Mouse (Mus musculus): ENCODE measurements around the gene Ift22. TPM values are rescaled to one million over a fixed set of nuclear protein-coding genes. Genes with fewer than 3 reads are reported as not detected.
"Not testable (repeated sequence)": the region's sequence is repeated elsewhere in the genome, so short reads cannot be mapped to it uniquely, and the experiment has no call there.

The Ift22 gene
- polyA plus RNA-seq, 1 experiment from 2014 or later = 105 TPM

DNA sequence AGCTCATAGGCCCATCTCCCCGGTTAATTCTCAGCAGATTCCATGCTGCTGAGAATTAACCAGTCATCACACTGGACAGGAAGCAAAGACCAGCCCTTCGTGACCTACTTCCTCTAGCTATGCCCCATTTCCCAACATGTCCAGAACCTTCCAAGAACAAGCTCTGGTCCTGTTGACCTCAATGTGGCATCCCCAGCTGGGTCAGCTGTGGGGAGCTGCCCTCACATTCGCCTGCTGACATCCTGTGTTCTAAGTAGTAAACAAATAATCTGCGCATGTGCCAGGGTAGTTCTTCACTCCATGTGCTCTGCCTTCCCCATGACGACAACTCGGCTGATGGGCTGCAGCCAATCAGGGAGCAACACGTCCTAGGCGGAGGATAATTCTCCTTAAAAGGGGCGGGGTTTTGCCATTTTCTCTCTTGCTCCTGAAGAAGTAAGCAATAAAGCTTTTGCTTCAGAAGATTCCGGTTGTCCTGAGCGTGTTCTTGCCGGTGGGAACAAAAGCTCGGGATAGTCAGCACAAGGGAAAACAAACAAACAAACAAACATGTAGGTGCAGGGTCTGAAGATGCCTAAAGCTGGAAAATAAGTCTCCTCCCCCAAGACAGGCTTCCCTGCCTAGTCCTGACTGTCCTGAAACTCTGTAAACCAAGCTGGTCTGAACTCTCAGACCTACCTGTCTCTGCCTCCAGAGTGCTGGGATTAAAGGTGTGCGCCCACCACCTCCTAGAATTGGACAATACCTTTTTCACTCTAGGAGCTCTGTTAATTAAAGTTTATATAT lies 41.8 kb downstream of the Ift22 start:
- H3K9ac ChIP-seq (ENCODE audit: low read length); H3K4me1 ChIP-seq (replicated peaks; ENCODE audit: control insufficient read depth, insufficient read depth, low read length); H3K27ac ChIP-seq (ENCODE audit: low read depth, low read length); ATAC-seq (replicated peaks; ENCODE audit: low FRiP score); H3K36me3 ChIP-seq (ENCODE audit: control insufficient read depth, insufficient read depth, low read length); H3K4me2 ChIP-seq (ENCODE audit: low read depth, low read length, severe bottlenecking); H3K9me3 ChIP-seq (ENCODE audit: control insufficient read depth, low read length); H3K4me3 ChIP-seq (ENCODE audit: low read depth, low read length); DNase-seq (ENCODE audit: low spot score); H3K27me3 ChIP-seq (ENCODE audit: control insufficient read depth, insufficient read depth, low read length): not testable (repeated sequence)
- WGBS = 88% methylated on average over 14 of the region's 14 CpGs

DNA sequence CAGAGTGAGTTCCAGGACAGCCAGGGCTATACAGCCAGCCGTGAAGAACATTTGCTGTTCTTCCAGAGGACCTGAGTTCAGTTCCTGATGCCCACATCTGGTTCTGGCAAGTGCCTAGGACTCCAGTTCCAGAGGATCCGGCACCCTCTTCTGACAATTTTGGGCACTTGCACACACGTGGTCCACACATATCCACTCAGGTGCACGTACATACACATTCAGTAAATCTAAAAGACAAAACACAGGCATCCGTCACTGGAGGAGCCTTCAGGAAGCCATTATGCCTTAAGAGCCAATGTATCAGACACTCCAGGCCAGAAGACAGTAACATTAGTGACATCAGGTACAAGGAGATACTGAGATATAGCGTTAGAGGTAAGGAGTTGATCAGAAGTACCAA lies 42.6 kb downstream of the Ift22 start:
- H3K36me3 ChIP-seq (ENCODE audit: control insufficient read depth, insufficient read depth, low read length) = no peaks in the 10 kb centered on the region
- no peaks in the 10 kb centered on the region for H3K27me3 ChIP-seq (ENCODE audit: control insufficient read depth, insufficient read depth, low read length)
- no peak overlapping the region for H3K27ac ChIP-seq (ENCODE audit: low read depth, low read length)
- peaks cover 4% of the 10 kb centered on the region for H3K4me1 ChIP-seq (replicated peaks; ENCODE audit: control insufficient read depth, insufficient read depth, low read length)
- no peaks in the 10 kb centered on the region for H3K9me3 ChIP-seq (ENCODE audit: control insufficient read depth, low read length)
- H3K4me3 ChIP-seq (ENCODE audit: low read depth, low read length) = no peak overlapping the region
- no peak for DNase-seq (ENCODE audit: low spot score)
- no peak for ATAC-seq (replicated peaks; ENCODE audit: low FRiP score)
- no peak overlapping the region for H3K9ac ChIP-seq (ENCODE audit: low read length)
- H3K4me2 ChIP-seq (ENCODE audit: low read depth, low read length, severe bottlenecking) = no peak overlapping the region
- 86% methylated on average over 6 of the region's 6 CpGs for WGBS

DNA sequence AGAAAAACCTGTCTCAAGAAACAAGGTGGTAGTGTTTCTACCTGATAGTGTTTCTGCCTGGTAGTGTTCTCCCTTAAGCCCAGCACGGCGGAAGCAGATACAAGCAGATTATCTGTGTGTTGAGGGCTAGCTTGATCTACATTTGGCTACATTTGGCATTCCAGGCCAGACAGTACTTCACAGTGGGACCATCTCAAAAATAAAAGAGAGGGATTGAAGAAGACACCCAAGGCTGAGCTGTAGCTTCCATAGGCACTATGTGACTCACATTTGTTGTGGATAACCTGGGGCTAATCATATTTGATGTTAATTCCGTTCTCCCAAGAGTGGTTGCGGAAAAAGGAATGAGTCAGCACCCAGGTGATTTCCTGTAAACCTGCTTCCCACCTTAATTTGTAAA lies 44.2 kb downstream of the Ift22 start:
- no peak overlapping the region for H3K27ac ChIP-seq (ENCODE audit: low read depth, low read length)
- ATAC-seq (replicated peaks; ENCODE audit: low FRiP score) (no peak), DNase-seq (ENCODE audit: low spot score) (no peak)
- H3K4me2 ChIP-seq (ENCODE audit: low read depth, low read length, severe bottlenecking) = no peak overlapping the region; the same call in 1 of the 2 replicates
- no peaks in the 10 kb centered on the region for H3K36me3 ChIP-seq (ENCODE audit: control insufficient read depth, insufficient read depth, low read length)
- H3K4me1 ChIP-seq (replicated peaks; ENCODE audit: control insufficient read depth, insufficient read depth, low read length) = peaks cover 4% of the 10 kb centered on the region
- H3K4me3 ChIP-seq (ENCODE audit: low read depth, low read length) = no peak overlapping the region
- H3K9ac ChIP-seq (ENCODE audit: low read length) = no peak overlapping the region
- H3K9me3 ChIP-seq (ENCODE audit: control insufficient read depth, low read length) = no peaks in the 10 kb centered on the region
- 82% methylated on average over 4 of the region's 4 CpGs for WGBS
- no peaks in the 10 kb centered on the region for H3K27me3 ChIP-seq (ENCODE audit: control insufficient read depth, insufficient read depth, low read length)

DNA sequence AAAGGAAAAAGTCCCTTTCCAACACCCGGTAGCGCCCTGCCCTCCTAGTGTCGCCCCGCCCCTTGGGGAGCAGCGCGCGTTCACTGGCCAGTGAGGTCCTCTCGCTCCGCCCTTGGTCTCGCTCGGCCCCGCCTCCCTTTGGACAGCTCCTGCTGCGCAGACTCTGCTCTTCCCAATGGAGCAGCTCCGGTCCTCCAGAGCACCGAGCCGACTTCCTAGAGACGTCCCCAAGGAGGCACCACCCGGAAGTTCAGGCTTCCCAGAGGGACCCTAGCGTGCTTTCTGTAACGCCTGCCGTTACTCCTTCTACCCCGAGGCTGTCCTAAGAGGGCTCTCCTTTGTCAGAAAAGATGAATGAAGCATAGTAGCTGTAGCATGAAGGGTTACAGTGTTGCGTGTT lies 45.1 kb downstream of the Ift22 start, which contains the start of gene Fis1:
Fis1 (plus strand) TSS at position 261 of the 400 bp plus-strand sequence.
- H3K36me3 ChIP-seq (ENCODE audit: control insufficient read depth, insufficient read depth, low read length) = no peaks in the 10 kb centered on the region; the same call in 1 of the 2 replicates
- H3K4me2 ChIP-seq (ENCODE audit: low read depth, low read length, severe bottlenecking) = peak within 1 kb of the TSS; percentile 57
- WGBS = 0% methylated on average over 23 of the region's 23 CpGs
- H3K9ac ChIP-seq (ENCODE audit: low read length) = peak within 1 kb of the TSS; percentile 88
- H3K4me3 ChIP-seq (ENCODE audit: low read depth, low read length) = peak within 1 kb of the TSS; percentile 76
- H3K4me1 ChIP-seq (replicated peaks; ENCODE audit: control insufficient read depth, insufficient read depth, low read length) = peaks cover 4% of the 10 kb centered on the region
- no peak within 1 kb of the TSS for H3K27ac ChIP-seq (ENCODE audit: low read depth, low read length)
- peak; percentile 98 for DNase-seq (ENCODE audit: low spot score)
- H3K27me3 ChIP-seq (ENCODE audit: control insufficient read depth, insufficient read depth, low read length) = no peaks in the 10 kb centered on the region
- peak; percentile 99 for ATAC-seq (replicated peaks; ENCODE audit: low FRiP score)
- no peaks in the 10 kb centered on the region for H3K9me3 ChIP-seq (ENCODE audit: control insufficient read depth, low read length)

DNA sequence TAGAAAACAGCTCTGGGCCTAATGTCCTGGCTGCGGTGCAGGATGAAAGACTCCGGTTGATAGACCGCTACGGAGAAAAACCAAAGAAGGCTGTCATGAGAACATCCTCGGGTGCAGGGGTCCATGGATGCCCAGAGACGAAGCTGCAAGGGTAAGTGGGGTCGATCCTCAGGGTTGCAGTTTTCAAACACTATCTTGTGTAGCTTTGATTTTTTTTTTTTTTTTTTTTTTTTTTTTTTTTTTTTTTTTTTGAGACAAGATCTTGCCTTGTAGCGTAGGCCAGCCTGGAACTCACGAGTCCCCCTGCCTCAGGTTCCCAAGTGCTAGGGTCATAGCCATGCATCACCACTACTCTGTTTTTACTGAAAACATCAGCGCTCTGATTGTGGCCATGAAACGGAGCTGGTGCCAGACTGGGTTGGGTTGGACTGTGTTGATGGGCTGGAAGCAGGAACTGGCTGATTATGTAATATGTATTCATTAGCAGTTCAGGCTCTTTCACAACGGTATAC lies 45.5 kb downstream of the Ift22 start:
- H3K4me1 ChIP-seq (replicated peaks; ENCODE audit: control insufficient read depth, insufficient read depth, low read length) = peaks cover 4% of the 10 kb centered on the region
- peak overlapping the region; percentile 88 for H3K9ac ChIP-seq (ENCODE audit: low read length)
- no peaks in the 10 kb centered on the region; the same call in 1 of the 2 replicates for H3K36me3 ChIP-seq (ENCODE audit: control insufficient read depth, insufficient read depth, low read length)
- H3K27me3 ChIP-seq (ENCODE audit: control insufficient read depth, insufficient read depth, low read length) = no peaks in the 10 kb centered on the region
- peak overlapping the region; percentile 57 for H3K4me2 ChIP-seq (ENCODE audit: low read depth, low read length, severe bottlenecking)
- DNase-seq (ENCODE audit: low spot score) (no peak), ATAC-seq (replicated peaks; ENCODE audit: low FRiP score) (no peak; the same call in 1 of the 2 replicates)
- no peak overlapping the region for H3K27ac ChIP-seq (ENCODE audit: low read depth, low read length)
- no peaks in the 10 kb centered on the region for H3K9me3 ChIP-seq (ENCODE audit: control insufficient read depth, low read length)
- 4% methylated on average over 12 of the region's 12 CpGs for WGBS
- peak overlapping the region; percentile 76 for H3K4me3 ChIP-seq (ENCODE audit: low read depth, low read length)

DNA sequence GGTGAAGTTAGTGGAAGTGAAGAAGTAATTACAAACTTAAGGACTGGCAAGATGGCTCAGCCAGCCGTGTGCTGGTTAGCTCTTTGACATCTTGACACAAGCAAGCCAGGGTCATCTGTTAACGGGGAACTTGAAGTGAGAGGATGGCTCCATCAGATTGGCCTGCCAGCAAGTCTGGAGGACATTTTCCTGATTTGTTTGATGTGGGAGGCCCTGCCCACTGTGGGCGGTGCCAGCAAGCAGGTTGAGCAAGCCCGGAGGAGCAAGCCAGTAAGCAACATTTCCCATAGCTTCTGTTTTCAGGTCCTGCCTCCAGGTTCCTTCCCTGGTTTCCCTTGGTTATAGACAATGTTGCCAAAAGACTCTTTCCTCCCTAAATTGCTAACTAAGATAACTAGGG lies 47.7 kb downstream of the Ift22 start:
- Histone ChIP-seq H3K27me3 (ENCODE audit: control insufficient read depth, insufficient read depth, low read length) (no peaks in the 10 kb centered on the region), H3K4me3 (ENCODE audit: low read depth, low read length) (no peak overlapping the region), H3K4me2 (ENCODE audit: low read depth, low read length, severe bottlenecking) (no peak overlapping the region), H3K9me3 (ENCODE audit: control insufficient read depth, low read length) (no peaks in the 10 kb centered on the region), H3K36me3 (ENCODE audit: control insufficient read depth, insufficient read depth, low read length) (no peaks in the 10 kb centered on the region; the same call in 1 of the 2 replicates), H3K9ac (ENCODE audit: low read length) (no peak overlapping the region), H3K4me1 (replicated peaks; ENCODE audit: control insufficient read depth, insufficient read depth, low read length) (peaks cover 4% of the 10 kb centered on the region), H3K27ac (ENCODE audit: low read depth, low read length) (no peak overlapping the region)
- DNase-seq (ENCODE audit: low spot score) (no peak), ATAC-seq (replicated peaks; ENCODE audit: low FRiP score) (no peak)
- 78% methylated on average over 4 of the region's 4 CpGs for WGBS

DNA sequence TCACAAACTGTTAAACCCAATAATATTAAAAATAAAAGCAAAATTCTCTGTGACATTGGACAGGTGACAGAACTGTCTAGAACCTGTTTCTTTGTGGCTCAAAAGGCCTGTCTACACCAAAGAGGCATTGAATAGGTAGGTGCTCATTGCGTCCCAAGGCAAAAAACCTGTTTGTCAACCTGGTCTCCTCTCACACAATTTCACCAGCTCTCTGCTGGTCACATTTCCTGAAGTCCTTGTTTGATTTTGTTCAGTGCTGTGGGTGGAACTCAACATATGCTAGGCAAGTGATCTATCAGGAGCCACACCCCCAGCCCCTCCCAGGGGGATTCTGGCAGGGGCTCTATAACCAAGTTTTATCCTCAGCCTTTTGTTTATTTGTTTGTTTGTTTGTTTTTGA lies 49.3 kb downstream of the Ift22 start:
- Histone ChIP-seq H3K9me3 (ENCODE audit: control insufficient read depth, low read length) (no peaks in the 10 kb centered on the region), H3K27ac (ENCODE audit: low read depth, low read length) (no peak overlapping the region), H3K27me3 (ENCODE audit: control insufficient read depth, insufficient read depth, low read length) (no peaks in the 10 kb centered on the region), H3K9ac (ENCODE audit: low read length) (no peak overlapping the region), H3K4me1 (replicated peaks; ENCODE audit: control insufficient read depth, insufficient read depth, low read length) (peaks cover 4% of the 10 kb centered on the region), H3K36me3 (ENCODE audit: control insufficient read depth, insufficient read depth, low read length) (no peaks in the 10 kb centered on the region; the same call in 1 of the 2 replicates), H3K4me2 (ENCODE audit: low read depth, low read length, severe bottlenecking) (no peak overlapping the region), H3K4me3 (ENCODE audit: low read depth, low read length) (no peak overlapping the region)
- DNase-seq (ENCODE audit: low spot score) (no peak), ATAC-seq (replicated peaks; ENCODE audit: low FRiP score) (no peak)
- 100% methylated on average over 1 of the region's 1 CpGs for WGBS

DNA sequence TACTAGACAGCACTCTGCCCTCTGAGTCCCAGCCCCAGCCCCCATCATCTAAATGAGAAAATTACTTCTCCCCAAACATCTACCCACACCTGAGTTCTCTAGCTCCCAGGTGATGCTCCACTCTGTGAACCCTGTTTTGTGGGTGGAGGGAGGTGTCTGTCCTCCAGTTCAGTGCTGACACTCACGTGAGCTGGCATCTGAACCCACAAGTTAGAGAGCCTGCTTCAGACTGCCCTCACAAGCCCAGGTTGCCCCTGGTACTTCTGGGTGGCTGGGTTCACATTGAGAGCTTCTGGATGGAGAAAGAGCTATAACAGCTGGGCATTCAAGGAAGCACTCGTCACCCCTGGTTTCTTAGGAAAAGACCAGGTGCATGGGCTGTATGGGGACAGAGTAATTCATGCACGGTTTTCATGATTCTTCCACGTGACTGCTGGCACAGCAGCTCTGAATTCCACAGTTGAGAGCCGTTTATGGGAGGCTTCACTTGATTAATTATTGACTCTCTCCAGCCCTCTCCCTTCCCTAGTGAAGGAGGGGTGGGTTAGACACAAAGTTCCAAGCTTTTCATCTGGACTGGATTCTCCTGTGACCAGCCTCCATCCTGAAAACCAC lies 51.1 kb downstream of the Ift22 start:
- Histone ChIP-seq H3K27me3 (ENCODE audit: control insufficient read depth, insufficient read depth, low read length) (no peaks in the 10 kb centered on the region), H3K4me3 (ENCODE audit: low read depth, low read length) (no peak overlapping the region), H3K27ac (ENCODE audit: low read depth, low read length) (no peak overlapping the region), H3K9ac (ENCODE audit: low read length) (no peak overlapping the region), H3K9me3 (ENCODE audit: control insufficient read depth, low read length) (no peaks in the 10 kb centered on the region), H3K4me1 (replicated peaks; ENCODE audit: control insufficient read depth, insufficient read depth, low read length) (peaks cover 7% of the 10 kb centered on the region), H3K4me2 (ENCODE audit: low read depth, low read length, severe bottlenecking) (no peak overlapping the region), H3K36me3 (ENCODE audit: control insufficient read depth, insufficient read depth, low read length) (no peaks in the 10 kb centered on the region; the same call in 1 of the 2 replicates)
- DNase-seq (ENCODE audit: low spot score) (no peak), ATAC-seq (replicated peaks; ENCODE audit: low FRiP score) (no peak)
- 88% methylated on average over 5 of the region's 5 CpGs for WGBS
